Mouse (Mus musculus): ENCODE measurements at regions not wholly inside any gene's neighbourhood (a gene's known extent, or its start where the extent isn't known, plus 50 kb on each side); places are given as distances from the start of the nearest gene placed in this dataset.
"Not testable (repeated sequence)": the region's sequence is repeated elsewhere in the genome, so short reads cannot be mapped to it uniquely, and the experiment has no call there.

DNA sequence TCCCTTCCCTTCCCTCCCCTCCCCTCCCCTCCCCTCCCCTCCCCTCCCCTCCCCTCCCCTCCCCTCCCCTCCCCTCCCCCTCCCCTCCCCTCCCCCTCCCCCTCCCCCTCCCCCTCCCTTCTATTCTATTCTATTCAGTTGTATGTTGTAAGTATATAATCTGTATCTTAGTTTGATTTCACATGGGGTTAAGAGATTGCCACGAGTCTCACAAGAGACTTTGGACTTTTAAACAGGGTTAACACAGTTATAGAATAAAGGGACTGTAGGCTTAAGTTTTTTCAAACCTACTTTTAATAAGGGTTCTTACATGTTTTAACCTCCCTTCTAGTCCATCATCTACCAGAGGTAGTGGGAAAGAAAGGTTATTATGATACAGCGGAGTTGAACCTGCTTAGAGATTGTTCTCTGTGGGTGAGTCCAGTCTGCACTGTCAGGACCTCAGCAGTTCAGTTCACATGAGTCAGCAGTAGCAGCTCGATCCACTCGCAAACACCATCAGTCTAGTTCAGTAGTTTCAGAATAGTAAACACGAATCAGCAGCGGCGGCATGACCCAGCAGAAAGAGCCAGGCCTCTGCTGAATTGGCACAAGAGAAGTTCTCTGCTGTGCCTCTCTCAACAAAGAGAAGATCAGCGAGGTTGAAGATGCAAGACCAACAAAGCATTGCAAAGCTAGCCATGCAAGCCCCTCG lies 116.8 kb upstream of the Shb start:
- no peak for DNase-seq (ENCODE audit: low spot score in 2 of 2)

DNA sequence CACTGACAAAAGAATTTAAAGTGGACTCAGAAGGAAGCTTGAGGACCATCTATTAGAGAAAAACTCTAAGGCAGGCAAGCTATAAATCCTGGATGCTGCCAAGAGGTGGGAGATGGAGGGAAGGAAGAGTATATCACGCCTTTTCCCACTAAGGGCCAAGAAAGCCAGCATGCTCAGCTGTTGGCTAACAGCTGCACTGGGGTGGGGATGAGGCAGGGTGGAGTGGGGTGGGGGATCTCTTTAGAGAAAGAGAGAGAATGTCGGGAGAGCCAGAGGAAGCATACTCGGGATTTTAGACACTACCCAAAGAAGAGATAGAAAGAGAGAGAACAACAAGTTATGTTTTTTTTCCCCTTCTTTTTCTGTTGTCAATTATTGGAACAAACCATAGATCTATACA lies 115.2 kb upstream of the Shb start:
- DNase-seq (ENCODE audit: low spot score in 2 of 2): no peak

DNA sequence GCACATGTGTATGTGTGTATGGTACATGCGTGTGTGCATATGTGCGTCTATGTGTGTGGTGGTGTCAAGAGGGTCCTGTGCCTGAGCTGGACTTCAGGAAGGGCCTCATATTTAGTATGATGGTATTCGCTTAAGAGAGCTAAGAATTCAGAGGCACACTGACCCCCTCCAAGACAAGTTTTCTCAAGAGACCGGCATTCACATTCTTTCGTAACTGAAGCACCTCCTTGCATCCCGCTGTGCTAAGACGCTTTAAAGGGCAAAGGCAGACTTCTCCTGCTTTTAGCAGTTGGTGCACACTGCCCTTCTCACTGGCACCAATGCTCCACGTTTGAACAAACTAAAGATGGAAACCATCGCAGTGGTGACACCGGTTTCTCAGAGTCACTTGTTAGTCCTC lies 110.3 kb upstream of the Shb start:
- DNase-seq (ENCODE audit: low spot score in 2 of 2): no peak

DNA sequence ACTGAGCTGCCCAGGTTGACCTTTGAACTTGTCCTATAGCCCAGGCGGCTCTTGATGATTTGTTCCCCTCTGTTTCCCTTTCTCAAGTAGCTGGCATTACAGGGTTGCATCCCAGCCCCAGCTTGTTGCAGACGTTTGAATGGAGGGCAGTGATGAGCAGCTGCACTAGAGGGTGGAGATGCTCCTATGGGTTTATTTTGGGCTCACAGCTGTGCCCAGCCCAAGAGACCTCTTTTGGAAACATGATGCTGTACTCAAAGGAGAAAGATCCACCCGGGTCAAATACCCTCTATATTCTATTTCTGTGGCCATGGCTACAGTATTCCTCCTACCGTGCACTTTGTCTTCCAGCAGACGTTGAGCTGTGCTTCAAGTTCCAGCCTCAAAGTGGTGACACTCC lies 109.0 kb upstream of the Shb start:
- DNase-seq (ENCODE audit: low spot score in 2 of 2): no peak

DNA sequence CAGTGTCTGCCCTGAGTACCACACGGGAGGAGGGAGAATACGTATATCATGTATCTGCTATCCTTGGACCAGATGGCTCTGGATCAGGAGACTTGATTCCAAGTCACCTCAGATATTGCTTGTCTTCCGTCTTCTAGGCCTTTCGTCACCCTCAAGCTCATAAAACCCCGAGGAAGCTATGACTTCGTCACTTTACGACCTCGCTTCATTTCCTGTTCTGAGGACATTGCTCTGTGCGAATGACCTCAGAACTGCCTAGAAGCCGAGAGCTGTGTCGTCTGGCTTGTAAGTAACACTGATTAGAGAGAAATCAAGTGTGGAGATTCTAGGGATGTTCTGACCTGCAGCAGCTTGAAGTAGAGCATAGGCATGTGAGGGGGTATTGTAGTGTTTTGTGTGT lies 108.4 kb upstream of the Shb start:
- no peak for DNase-seq (ENCODE audit: low spot score in 2 of 2)

DNA sequence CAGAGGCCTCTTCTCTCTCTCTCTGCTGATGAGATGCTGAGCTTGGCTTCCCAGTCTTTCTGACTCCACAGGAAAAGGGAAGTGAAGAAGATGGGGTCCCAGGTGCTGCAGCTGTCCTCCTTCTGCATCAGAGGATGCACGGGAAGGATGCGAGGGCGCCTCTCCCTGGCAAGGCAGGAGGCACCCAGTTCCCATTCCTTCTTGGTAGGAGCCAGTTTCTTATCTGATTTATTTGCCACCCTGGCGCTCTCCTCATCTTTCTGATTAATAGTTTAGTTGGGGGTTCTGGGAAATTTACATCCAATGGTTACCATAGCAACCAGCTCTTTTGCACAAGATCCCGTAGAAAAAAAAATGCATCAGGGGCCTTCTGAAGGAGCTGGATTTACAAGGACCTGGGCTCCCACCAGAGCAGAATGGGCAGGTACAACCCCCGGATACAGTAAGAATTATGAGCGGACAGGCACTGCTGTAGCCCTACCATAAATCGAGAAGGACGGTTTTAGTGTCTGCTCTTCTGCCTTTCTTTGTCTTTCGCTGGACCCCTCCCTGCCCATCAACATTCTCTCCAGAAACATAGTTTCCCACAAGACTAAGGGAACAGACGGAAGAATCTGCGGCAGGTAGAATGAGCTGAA lies 107.2 kb upstream of the Shb start:
- DNase-seq (ENCODE audit: low spot score in 2 of 2): peak in 1 of 2 experiments; percentile 36

DNA sequence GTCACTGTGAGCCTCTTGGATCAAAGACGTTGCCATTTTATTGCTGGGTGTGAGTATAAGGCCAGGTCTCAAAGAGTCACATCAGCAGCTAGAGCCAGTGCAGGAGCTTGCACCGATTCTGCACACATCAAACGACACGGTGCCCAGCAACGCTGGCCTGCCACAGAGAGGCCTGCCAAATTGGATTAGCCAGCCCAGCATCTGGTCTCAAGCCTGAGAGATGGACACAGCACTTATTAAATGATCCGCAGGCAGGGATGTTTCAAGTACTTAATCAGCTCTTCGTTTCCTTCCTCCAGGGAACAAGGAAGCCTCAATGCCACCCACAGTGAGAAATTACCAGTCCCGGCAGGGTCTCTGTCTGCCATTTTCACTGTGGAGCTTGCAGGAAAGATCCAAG lies 106.1 kb upstream of the Shb start:
- DNase-seq (ENCODE audit: low spot score in 2 of 2): no peak

DNA sequence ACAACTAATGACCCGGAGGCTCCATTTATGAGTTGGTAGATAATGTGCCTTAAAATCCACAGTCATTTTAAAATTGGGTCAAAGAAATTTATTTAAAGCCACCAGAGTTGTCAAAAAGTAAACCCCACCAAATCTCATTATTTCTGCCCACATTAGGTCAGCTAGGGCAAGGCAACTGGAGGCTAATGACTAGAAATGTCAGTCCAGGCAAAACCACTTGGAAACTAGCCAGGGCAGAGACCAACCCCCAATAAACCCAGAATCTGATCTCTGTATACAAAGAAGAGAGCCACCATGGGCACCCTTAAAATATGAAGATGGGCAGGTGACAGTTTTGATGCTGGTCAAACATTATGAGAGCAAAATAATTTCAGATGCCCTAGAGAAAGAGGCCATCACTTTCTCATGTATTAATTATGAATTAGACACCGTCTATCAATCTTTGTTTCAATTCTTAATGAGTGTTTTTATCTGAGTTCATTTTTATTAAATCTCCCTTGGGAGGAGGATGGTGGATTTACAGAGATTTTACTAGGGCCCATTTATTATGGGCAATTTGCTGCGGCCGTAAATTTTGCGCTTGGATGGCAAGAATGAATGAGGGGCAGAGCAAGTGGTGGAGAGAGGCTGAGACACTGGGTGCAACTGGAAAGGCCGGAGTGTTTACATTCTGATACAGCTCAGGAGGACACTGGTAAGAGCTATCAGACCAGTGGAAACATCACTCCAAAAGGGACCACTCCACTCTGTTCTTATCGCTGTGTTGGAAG lies 99.2 kb upstream of the Shb start:
- DNase-seq (ENCODE audit: low spot score in 2 of 2): no peak

DNA sequence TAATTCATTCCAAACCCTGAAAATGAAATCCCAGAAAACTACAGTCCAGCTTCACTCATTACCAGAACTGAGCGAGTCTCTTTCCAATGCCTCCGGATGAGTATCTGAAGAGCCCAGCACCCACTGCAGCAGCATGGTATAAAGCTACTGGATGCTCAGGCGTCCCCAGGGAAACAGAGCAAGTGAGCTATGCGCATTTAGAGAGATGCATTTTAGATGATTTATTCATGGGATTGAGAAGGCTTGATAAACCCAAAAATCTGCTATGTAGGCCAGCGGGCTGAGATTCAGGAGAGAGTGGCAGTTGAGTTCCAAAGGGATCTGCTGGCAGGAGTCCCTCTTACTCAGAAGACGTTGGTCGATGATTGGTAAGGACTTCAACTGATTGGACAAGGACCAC lies 93.4 kb upstream of the Shb start:
- DNase-seq (ENCODE audit: low spot score in 2 of 2): peak; percentile 57 to 60

DNA sequence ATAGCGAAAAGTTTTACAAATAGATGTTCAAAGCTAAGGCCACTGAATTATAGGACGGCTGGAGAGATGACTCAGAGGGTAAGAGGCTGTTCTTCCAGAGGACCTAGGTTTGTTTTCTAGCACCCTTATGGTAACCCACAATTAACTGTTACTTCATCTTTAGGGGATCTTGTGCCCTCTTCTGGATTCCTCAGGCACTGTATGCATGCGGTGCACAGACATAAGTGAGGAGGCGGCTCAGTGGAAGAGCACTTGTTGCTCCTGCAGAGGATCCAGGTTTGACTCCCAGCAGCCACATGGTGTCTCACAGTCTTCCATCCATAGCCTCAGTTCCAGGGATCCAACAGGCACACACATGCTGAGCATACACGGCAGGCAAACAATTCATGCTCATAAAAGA lies 89.7 kb upstream of the Shb start:
- no peak for DNase-seq (ENCODE audit: low spot score in 2 of 2)

DNA sequence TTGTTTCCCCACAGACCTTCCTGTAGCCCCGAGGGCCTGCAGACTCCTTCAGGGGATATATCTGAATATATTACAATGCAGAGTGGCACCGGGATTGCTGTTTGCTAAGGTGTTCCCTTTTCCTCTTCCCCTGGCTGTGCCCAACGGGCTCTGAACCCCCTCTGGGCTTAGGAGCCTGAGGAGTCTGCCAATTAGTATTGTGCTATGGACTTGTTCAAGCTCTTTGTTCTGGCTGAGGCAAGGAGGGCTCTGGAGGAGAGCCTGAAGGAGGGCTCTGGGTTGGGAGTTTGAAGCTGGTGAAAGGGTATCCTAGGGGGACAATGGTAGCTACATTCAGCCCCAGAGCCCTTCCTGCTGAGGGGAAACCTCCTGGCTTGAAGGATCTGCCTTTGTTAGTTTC lies 84.9 kb upstream of the Shb start:
- no peak for DNase-seq (ENCODE audit: low spot score in 2 of 2)

DNA sequence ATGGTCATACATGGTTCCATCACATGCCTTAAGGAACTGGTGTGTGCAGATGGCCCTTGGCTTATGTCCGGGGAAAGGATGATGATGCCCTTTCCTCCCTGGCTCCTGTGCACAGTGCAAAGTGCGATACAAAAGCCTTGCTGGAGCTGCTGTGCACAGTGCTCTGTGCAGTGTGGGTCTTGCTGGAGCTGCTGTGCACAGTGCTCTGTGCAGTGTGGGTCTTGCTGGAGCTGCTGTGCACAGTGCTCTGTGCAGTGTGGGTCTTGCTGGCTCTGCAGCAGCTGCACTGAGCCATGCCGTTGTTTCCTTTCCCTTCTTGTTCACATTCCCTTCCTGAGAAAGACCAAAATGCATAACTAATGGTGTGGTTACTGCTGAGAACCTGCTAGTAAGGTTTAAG lies 81.2 kb upstream of the Shb start:
- not testable (repeated sequence) for DNase-seq (ENCODE audit: low spot score in 2 of 2)

DNA sequence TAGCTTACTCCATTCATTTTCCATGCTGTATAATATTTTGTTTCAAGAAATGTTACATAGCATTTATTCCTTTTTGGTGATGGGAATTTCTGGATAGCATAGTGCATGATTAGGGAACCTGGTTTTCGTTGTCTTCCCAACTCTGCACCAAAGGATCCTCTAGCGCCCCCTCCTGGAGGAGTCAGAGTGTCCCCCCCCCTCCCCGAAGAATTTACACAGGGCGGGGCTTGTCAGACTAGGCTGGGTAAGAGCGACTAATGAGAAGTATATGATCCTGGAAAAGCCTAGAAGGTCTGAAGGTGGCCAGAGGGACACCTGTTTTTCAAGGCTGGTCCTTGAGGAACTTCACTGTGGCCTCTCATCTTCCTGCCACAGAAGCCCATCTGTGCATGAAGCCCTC lies 79.9 kb upstream of the Shb start:
- DNase-seq (ENCODE audit: low spot score in 2 of 2): no peak

DNA sequence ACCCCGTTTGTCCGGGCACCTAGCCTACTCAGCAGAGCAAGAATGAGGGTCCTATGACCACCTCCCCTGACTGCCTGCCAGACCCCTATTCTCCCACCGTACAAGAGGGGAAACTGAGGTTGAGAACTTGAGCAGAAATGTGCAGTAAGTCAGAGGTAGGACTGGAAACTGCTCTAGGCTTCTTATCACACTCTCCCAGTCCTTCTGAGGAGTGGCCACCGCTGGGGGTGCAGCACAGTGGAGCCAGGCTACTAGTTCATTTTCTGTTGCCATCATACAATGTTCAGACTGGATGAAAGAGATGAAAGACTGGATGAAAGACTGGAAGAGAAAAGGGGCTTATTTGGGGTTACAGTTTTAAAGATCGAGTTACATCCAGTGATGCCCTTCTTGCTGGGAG lies 78.7 kb upstream of the Shb start:
- DNase-seq (ENCODE audit: low spot score in 2 of 2): no peak

DNA sequence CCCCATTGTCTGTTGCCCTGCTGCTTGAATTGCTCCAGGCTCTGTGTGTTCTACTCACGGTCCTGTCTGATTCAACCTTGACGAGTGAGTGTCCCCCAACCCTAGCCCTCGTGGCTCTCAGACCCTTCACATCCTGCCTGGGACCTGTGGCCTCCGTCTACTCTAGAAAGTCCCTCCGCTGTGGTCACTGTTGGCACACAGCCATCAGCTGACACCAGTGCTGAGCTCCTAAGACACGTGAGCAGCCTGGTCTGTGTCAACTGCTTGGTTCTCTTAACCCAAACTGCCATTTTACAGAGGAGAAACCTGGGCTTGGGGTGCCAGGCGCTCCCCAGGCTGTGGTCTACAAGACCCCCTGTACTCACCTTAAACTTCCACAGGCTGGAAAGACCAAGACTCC lies 74.3 kb upstream of the Shb start:
- DNase-seq (ENCODE audit: low spot score in 2 of 2): no peak

DNA sequence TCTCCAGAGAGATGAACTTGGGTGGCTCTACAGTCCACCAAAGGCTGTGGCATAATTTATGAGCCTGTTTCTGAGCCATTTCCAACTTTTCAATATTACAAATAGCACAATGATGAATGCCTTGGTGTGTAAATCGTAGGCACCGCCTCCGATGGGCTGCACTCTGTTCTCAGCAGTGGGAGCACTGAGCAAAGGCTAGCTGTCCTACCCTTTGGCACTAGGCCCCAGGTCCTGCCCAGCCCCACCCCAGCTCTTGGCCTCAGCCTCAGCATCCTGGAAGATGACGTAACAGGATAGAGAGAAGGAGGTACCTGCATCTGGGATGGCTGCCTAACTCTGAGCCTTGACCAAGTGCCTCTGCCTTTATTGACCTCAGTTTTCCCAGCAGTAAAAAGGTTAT lies 73.4 kb upstream of the Shb start:
- DNase-seq (ENCODE audit: low spot score in 2 of 2): no peak

DNA sequence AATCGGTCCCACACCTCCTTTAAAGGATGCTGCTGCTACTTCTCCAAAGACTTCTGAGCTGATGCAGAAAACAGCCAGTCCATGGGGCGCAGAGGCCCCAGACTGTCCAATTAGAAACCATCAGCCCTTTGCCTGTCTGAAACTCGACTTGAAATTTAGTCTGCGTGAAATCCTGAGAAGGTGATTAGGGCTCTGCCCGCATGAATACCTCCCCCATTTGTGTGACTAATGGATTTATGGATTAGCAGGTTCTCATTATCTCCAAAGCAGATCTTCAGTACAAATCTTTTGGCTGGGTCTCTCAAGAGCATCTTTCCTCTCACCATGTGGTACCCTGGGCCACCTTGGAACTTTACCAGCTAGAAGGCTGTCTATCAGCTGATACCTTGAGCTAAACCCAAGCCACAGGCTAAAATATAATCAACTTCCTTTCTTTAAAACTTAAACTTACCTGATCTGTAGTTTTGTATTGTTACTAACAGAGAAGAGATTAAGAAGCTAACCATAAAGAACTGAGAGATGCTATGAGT lies 72.1 kb upstream of the Shb start:
- DNase-seq (ENCODE audit: low spot score in 2 of 2): no peak

DNA sequence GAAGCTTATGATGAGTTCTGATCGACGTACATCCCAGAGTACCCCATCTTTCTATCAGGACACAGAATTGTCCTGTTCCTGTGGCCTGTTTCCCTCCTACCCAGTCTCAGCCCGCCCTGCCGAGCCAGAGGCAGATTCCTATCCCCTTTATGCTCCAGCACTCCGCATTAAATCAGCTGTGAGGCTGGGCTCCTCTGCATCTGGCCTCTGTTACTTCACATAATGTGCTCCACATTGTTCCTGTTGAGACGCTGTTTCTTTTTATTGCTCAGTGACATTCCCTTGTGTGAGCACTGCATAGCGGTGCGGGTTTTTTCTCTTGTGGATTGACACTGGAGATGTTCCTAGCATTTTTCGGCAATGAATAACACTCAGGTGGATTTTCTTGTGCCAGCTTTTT lies 68.2 kb upstream of the Shb start:
- DNase-seq (ENCODE audit: low spot score in 2 of 2): no peak

DNA sequence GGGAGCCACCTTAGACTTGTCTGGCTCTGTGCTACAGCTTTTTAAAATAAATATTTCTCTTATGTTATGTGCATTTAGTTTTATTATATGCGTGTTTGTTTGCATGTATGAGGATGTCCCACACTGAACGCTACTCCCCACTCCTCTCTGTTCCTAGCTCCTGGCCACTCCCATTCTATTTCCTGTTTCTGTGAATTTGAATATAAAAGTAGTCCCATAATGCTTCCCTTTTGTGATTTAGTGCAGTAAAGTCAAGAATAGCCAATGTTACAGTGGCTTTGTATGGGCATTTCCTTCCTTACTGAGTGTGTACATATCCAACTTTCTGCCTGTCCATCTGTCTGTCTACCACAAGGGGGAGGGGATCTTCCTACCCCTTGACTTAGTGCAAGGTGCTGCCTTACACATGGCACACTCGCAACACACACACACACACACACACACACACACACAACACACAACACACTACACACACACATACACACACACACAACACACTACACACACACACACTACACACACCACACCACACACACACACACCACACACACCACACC lies 61.2 kb upstream of the Shb start:
- no peak for DNase-seq (ENCODE audit: low spot score in 2 of 2)

DNA sequence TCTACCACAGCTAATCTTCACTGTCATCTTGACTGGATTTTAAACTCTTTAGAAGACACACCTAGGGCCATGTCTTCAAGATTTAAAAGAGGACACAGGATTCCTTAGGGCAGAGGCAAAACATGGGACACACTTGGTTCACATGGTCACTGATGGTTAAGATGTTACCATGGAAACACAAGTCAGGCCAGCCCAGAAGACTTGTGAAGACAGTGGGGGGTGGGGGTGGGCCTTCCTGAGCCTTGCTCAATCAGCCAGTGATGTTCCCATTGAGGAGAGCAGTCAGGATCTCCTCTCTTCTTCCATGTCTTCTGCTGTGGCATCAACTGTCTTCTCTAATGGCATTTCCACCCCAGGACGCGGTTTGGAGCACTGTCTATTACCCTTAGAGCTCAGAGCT lies 60.5 kb upstream of the Shb start:
- DNase-seq (ENCODE audit: low spot score in 2 of 2): no peak

DNA sequence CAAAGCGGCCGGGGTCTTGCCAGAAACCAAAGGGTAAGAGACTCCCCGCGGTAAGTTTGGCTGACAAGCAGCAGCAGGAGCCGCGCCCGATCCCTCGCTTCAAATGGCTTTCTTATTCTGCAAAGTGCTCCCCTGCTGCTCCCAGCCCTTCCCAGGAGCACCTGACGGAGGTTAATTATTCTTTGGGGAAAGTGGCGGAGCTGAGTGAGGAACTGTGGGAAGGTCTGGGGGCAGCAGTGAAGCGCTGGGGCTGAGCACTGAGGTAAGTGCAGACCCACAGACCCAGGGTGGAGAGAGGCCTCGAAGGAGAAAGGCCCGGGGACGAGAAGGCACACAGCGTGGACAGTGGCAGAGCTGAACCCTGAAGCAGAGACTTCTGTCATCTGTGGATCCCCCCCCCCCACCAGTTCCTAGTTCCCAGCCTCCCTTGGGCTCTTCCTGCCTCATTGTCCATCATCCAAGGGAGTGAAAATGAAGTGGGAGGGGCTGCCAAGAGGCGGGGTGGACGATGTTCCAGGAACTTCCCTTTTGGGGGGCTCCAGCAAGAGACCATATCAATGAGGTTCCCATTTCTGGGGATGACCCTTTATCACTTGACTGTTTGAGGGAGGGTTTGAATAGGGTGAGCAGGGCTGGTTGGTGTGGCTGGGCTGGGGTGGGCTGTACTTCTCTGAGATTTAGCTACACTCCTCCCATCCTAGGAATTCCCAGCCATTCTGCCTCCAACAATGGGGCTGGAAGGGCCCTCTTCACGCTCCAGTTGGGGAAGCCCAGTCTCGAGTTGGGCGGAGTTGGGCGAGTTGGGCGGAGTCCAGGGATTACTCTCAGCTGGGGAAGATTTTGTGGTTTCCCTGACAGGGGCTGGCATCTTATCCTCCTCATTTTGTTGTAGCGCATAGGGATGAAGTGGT lies 59.4 kb upstream of the Shb start:
- DNase-seq (ENCODE audit: low spot score in 2 of 2): no peak

DNA sequence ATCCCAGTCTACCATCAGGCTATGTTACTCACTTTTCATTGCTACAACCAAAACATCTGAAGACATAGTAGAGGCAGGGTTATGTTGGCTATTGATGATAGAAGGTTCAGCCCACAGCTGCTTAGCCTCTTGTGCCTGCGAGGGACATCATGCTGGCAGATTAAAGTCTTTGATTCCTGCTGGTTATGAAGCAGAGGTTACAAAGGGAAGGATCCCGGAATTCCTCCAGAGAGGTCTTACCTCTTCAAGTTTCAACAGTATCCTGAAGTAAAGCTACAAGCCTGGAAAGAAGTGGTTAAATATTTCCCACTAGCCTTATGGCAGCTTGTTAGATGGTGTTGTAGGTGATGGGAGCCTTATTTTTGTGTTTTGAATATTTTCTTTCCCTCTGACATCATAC lies 58.6 kb upstream of the Shb start:
- no peak for DNase-seq (ENCODE audit: low spot score in 2 of 2)
